Mouse (Mus musculus): Measurements from ENCODE around the gene Aspdh.

Gene Aspdh

GRCm38 (mm10) chr7:44497361-44498055 is 32.3 kb downstream of the Aspdh start:
- DNase-seq (ENCODE audit: low spot score), result no peak

DNA sequence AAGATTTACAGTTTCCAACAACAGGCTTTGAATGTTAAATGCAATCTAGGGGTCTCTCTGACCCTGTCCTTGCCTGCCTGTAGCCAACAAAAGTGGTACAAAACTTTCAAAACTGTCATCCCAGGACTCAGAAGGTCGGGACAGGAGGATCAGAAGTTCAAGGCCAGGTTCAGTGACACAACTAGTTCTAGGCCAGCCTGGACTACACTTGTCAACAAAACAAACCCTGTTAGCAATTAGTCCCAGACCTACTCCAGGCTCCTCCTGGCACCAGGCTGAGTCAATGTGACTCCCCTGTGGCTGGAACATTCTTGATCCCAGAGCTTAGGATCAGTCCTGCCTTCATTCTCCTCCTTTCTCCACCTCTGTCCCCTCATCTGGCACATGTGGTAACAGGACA is 33.7 kb downstream of the Aspdh start:
- DNase-seq (ENCODE audit: low spot score), result no peak

- no peak for DNase-seq (ENCODE audit: low spot score)
These were observed 34.9 kb downstream of the Aspdh start for GRCm38 (mm10) chr7:44500046-44500445.

DNA sequence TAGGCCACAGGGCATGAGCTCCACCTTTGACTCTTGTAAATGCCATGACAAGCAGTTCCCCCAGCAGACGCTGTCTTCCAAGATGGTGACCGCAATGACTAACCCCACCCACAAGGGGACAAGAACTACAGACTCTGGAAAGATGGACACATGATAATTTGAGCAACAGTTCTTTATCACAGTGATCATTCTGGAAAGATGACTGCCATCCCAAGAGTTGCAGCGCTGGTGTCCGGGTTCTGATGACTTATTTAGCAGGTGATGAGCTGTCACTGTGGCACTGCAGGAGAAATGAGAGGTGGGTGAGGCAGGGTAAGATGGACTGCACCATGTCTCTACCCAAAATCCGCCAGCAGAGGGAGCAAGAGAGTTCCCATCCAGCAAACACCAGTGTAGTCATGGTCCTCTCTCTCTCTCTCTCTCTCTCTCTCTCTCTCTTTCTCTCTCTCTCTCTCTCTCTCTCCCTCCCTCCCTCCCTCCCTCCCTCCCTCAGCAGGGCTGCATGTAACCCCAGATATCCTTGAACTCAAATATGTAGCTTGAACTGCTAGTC is 36.4 kb downstream of the Aspdh start:
- no peak for DNase-seq (ENCODE audit: low spot score)

DNA sequence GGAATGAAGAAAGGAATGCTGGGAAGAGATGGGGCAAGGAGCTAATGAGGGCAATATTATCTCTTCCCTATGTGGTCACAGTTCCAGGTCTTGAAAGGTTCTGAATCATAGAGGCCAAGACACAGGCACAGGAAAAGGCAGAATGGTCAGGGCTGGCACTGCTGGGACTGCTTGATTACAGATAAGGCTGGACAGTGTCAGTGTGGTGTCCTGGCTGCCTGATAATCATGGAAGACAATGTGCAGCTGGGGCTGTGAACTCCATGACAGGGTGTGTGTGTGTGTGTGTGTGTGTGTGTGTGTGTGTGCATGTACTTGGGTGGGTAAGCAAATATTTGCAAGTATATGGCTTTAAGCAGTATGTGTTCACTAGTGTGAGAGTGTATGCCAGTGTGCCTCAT is 42.3 kb downstream of the Aspdh start:
- DNase-seq (ENCODE audit: low spot score), result no peak
